In the genomic region with DNA sequence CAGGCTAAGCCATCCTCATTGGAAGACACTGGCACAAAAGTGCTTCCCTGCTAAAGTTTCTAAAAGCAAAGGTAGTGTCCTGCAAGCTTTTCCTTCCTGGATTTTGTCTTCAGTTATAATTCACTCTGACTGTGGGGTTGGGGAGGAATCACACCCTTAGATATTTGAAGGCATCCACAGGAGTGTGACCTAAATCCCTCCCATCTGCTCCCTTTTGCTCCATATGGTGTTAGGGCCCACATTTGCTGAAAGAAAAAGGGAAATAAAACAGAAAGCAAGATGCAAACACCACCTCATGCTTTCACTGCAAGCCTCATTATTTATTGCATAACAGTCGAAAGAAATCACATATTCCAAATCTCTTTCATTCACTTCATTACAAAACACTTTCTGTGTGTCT, we compare ENCODE assay signal across 14 mouse cellular contexts.
DNase-seq lines count a peak whose midpoint lies in the region.
"Had no signal": no experiment of that assay in that cellular context is flagged by ENCODE, and none has a peak within 500 bp of the region (broad histone marks: within the 10 kb centered on the region; RNA-seq: fewer than 3 reads in every experiment).

No protein-coding gene starts in this region.

- intact Hi-C loops in heart, postnatal 36 days (cut with DNase I) = no loop called here

- peak; percentile 32 to 60 for DNase-seq in frontal cortex, postnatal 36 days (ENCODE audit: low spot score in 2 of 2)
- no peak for DNase-seq in frontal cortex, postnatal 14 days (ENCODE audit: low spot score in 2 of 2)
- peak; percentile 5 for DNase-seq in right cerebral cortex, postnatal 25 days
- no peak for DNase-seq in right cerebral cortex, postnatal 10 days (ENCODE audit: low spot score in 2 of 2)
- DNase-seq in cerebellum, postnatal 25 days = peak; percentile 33 to 60
- DNase-seq in kidney, postnatal 10 days = no peak
- no peak for DNase-seq in lung, postnatal 25 days (ENCODE audit: low spot score)
- DNase-seq in heart, postnatal 36 days = no peak
- DNase-seq: embryo, embryonic 11 days; gastrocnemius, postnatal 25 days; kidney, adult 9 months; liver, postnatal 0 days; lung, postnatal 4 days; thymus, adult 18-20 months had no signal

Comparison
In these comparisons a context has a peak if more than half of its experiments do, and no peak if none do; other contexts are left out.
1. DNase-seq: peak in frontal cortex, postnatal 36 days (2 of 2), right cerebral cortex, postnatal 25 days (single experiment) and cerebellum, postnatal 25 days (2 of 2); none in frontal cortex, postnatal 14 days (0 of 2), right cerebral cortex, postnatal 10 days (0 of 2), kidney, postnatal 10 days (single experiment), lung, postnatal 25 days (single experiment) and heart, postnatal 36 days (0 of 2).